Mouse (Mus musculus): Measurements from ENCODE around the gene Lcn6.

GRCm38 (mm10) chr2:25686941-25687340, 10.4 kb downstream of the Lcn6 start:
- TF ChIP-seq CTCF (IDR thresholded peaks at IDR 0.05; ENCODE audit: control insufficient read depth, insufficient read depth, low read length) (no peak), POLR2A (IDR thresholded peaks at IDR 0.05; ENCODE audit: borderline replicate concordance, control insufficient read depth, low read depth, low read length) (no peak)
